Mouse (Mus musculus): ENCODE results near the gene Nectin3. TPM values are rescaled to one million over a fixed set of nuclear protein-coding genes. Genes with fewer than 3 reads are reported as not detected.

Gene Nectin3
- polyA plus RNA-seq, 1 experiment from 2014 or later, result 28.9 TPM

DNA sequence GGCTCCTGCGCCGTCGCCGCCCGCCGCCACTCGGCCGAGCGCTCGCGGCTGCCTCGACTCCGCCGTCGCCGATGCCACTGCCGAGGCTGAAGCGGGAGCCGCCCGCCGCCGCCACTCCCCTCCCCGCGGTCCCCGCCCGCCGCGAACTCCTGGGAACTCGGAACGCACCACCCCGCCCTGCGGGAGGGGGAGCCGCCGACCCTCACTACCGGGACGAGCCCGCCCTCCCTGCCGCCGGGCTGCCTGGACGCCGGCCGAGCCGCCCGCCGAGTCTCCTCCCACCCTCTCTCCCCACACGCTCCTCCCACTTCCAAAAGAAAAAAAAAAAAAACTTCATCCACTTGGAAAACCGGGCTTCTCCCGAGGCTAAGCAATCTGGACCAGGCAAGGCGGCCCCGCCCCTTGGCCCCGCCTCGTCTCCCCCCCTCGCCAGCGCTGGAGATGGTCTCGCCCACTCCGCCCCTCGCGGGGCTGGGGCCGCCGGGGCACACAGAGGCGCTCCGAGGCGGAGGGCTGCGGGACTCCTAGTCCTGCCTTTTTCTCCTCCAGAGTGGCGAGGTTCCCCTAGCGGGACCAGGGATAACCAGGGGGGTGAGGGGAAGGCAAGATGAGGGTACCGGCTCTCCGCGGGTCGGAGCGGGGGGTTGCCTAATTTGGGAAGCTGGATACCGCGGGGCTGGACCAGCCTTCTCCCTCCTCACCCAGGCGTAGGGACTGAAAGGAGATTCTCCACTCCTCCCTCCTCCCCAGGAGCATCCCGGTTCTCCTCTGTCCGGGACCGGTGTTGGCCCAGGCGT, 1.2 kb downstream of the Nectin3 start:
- under 1% methylated on average over 54 of the region's 78 CpGs for WGBS
- Histone ChIP-seq H3K9ac (peak overlapping the region; percentile 96), H3K9me3 (no peaks in the 10 kb centered on the region), H3K27ac (peak overlapping the region; percentile 94), H3K4me1 (peaks cover 22% of the 10 kb centered on the region), H3K4me2 (replicated peaks) (peak overlapping the region; percentile 86), H3K36me3 (peaks cover 1% of the 10 kb centered on the region; the same call in 1 of the 2 replicates), H3K27me3 (peaks cover 13% of the 10 kb centered on the region), H3K4me3 (peak overlapping the region; percentile 89)
- peak; percentile 98 for ATAC-seq (ENCODE audit: low FRiP score, low read depth)

DNA sequence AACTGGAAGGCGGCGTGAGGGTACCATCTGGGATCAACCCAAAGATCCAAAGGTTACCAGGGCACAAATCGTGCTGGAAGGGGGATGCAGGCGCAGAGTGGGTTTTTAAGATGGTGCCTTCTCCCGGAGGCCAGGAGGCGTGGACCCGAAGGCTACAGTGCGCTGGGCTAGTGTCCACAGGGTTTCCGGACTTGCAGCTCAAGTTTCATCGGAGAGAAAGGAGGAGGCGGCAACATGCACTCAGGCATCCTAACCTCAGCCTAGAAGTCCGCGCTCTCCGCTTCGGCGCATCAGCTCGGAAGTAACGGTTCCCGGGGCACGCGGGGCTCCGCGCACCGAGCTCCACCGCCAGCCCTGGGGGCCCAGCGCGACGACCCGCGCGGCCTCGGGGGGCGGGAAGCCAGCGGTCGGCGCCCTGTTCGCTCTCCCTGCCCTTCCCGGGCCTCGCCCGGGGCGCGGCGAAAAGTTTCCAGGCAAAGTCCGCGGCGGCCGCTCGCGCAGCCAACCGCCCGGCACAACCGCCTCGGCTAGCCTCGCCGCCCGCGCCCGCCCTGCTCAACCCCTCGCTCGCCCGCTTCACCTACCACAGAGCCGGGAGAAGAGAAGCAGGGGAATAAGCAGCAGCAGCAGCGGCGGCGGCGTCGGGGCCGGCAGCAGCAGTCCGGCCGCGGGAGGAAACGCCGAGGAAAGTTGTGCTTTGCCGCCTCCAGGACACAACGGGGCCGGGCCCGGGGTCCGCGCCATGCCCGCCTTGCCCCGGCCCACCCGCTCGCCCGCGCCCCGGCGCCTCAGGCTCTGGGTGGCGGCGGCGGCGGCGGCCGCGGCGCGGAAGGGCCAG, 2.1 kb downstream of the Nectin3 start:
- Histone ChIP-seq H3K27me3 (peaks cover 13% of the 10 kb centered on the region), H3K4me1 (peaks cover 22% of the 10 kb centered on the region), H3K4me2 (replicated peaks) (peak overlapping the region; percentile 86), H3K36me3 (peaks cover 3% of the 10 kb centered on the region; the same call in 1 of the 2 replicates), H3K9me3 (no peaks in the 10 kb centered on the region), H3K9ac (peak overlapping the region; percentile 96), H3K4me3 (peak overlapping the region; percentile 89), H3K27ac (peak overlapping the region; percentile 94)
- under 1% methylated on average over 87 of the region's 96 CpGs for WGBS
- peak; percentile 25 for ATAC-seq (ENCODE audit: low FRiP score, low read depth)

DNA sequence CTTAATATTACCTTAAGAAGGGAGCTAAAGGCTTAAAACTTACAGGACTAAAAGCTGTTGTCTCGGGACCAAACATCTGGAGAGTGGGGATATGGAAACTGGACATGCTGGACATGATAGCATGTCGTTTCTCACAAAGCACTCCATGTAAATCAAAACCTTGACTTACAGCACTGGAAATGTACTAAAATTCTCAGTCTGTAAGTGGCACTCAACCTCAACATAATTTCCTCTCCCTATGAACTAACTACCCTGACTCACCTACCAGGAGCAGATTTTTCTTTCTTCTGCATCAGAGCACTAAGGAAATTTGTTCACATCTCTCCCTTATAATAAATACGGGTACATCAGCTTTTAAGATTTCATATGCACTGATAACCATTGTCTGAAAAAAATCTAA, 3.1 kb downstream of the Nectin3 start:
- peaks cover 13% of the 10 kb centered on the region for H3K27me3 ChIP-seq
- H3K36me3 ChIP-seq, result peaks cover 3% of the 10 kb centered on the region; the same call in 1 of the 2 replicates
- peaks cover 22% of the 10 kb centered on the region for H3K4me1 ChIP-seq
- peak overlapping the region; percentile 86 for H3K4me2 ChIP-seq (replicated peaks)
- peak overlapping the region; percentile 89 for H3K4me3 ChIP-seq
- 21% methylated on average over 3 of the region's 3 CpGs for WGBS
- ATAC-seq (ENCODE audit: low FRiP score, low read depth), result no peak
- peak overlapping the region; percentile 96 for H3K9ac ChIP-seq
- no peaks in the 10 kb centered on the region for H3K9me3 ChIP-seq
- no peak overlapping the region for H3K27ac ChIP-seq

DNA sequence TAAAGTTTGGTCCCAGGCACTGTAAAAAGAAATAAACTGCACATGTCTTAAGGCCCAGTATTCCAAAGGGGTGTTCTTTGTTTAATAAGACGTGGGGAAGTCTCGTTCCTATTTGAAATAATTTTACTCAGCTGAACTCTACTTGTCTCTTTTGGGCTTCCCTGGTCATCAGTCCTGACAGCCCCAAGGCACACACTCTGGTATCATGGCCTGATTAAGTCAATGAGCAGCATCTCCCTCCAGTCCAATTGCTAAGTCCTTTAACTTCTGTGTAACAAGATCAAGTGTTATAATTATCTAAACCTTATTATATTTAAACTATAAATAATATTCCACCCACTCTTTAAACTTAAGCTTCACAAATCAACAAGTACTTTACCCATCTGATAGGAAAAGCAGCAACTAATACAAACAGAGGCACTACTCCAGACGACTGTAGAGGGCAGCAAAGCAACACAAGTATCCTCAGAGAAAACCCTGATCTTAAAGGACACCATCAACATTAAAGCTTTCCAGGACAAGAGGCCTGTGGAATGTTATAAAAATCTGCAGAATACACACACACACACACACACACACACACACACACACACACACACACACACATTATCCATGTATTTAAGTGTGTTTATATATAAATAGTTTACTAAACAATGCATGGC, 10.8 kb downstream of the Nectin3 start:
- no peak overlapping the region for H3K9ac ChIP-seq
- 56% methylated on average over 3 of the region's 3 CpGs for WGBS
- no peak overlapping the region for H3K27ac ChIP-seq
- no peak overlapping the region for H3K4me3 ChIP-seq
- ATAC-seq (ENCODE audit: low FRiP score, low read depth), result peak; percentile 44
- no peaks in the 10 kb centered on the region for H3K4me1 ChIP-seq
- H3K4me2 ChIP-seq (replicated peaks), result no peak overlapping the region
- H3K27me3 ChIP-seq, result no peaks in the 10 kb centered on the region
- no peaks in the 10 kb centered on the region for H3K9me3 ChIP-seq
- H3K36me3 ChIP-seq, result peaks cover 3% of the 10 kb centered on the region; the same call in 1 of the 2 replicates

DNA sequence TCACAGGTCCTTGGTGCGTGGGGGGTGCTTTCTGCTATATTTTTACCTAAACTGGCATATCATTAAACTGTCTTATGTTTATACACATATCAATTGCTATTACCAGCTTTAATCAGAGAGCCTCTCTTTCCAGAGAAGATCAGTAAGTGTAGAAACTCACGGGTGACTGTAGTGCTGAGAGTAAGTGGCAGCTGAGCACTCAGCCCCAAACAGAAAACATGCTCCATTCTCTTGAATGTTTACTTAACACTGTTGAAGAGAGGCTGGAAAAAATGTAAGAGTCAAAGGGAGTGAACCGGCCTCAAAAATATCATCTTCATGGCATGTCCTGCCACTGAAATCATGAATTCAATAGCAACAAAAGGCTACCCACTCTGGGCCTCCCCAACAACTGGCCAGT, 21.0 kb downstream of the Nectin3 start:
- Histone ChIP-seq H3K36me3 (no peaks in the 10 kb centered on the region), H3K27ac (no peak overlapping the region), H3K9ac (no peak overlapping the region), H3K27me3 (no peaks in the 10 kb centered on the region), H3K9me3 (peaks cover 4% of the 10 kb centered on the region; the same call in 1 of the 2 replicates), H3K4me3 (no peak overlapping the region), H3K4me1 (no peaks in the 10 kb centered on the region), H3K4me2 (replicated peaks) (no peak overlapping the region)
- WGBS, result 86% methylated on average over 3 of the region's 3 CpGs
- no peak for ATAC-seq (ENCODE audit: low FRiP score, low read depth)

DNA sequence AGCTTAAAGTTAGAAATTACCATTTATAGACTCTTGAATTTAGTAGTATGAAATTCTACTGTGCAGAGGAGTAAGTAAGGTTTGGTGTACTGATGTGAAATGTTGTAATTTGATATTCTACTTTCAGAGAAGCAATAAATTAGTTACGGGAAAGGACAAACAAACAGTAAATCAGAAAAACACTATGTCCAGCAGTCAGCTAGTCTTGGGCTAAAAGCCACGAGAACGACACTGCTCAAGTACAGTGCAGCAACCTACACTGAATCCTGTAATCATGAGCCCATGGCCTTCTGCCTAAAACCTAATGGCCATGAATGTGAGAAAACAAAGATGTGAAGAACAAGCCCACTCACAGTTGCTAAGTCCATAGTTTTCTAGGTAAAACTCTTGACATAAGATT, 46.9 kb downstream of the Nectin3 start:
- Histone ChIP-seq H3K27ac (no peak overlapping the region), H3K36me3 (peaks cover 22% of the 10 kb centered on the region), H3K4me2 (replicated peaks) (no peak overlapping the region), H3K4me3 (no peak overlapping the region), H3K4me1 (no peaks in the 10 kb centered on the region), H3K9ac (no peak overlapping the region), H3K9me3 (no peaks in the 10 kb centered on the region), H3K27me3 (no peaks in the 10 kb centered on the region)
- 50% methylated on average over 3 of the region's 3 CpGs for WGBS
- ATAC-seq (ENCODE audit: low FRiP score, low read depth), result no peak

DNA sequence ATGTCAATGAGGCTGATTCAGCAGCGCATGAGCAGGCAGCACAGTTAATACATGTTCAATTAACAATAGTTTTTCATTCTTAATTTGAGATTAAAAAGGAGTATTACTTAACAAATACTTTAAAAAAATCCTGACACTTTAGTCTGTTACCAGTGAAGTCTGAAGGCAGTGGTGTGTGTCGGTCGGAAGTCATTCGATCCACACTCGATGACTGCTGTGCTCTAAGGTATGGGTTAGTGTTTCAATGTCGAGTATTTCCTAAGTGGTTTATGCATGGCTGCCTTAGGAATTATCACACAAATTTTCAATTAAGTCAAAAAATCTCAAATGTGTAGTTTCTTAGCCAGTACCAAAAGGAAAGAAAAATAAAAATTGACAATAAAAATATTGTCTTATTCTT, 49.3 kb downstream of the Nectin3 start:
- H3K4me2 ChIP-seq (replicated peaks), result no peak overlapping the region
- no peaks in the 10 kb centered on the region for H3K4me1 ChIP-seq
- 93% methylated on average over 6 of the region's 6 CpGs for WGBS
- no peak overlapping the region for H3K9ac ChIP-seq
- no peak for ATAC-seq (ENCODE audit: low FRiP score, low read depth)
- H3K4me3 ChIP-seq, result no peak overlapping the region
- no peaks in the 10 kb centered on the region for H3K9me3 ChIP-seq
- peaks cover 14% of the 10 kb centered on the region for H3K36me3 ChIP-seq
- no peaks in the 10 kb centered on the region for H3K27me3 ChIP-seq
- no peak overlapping the region for H3K27ac ChIP-seq

DNA sequence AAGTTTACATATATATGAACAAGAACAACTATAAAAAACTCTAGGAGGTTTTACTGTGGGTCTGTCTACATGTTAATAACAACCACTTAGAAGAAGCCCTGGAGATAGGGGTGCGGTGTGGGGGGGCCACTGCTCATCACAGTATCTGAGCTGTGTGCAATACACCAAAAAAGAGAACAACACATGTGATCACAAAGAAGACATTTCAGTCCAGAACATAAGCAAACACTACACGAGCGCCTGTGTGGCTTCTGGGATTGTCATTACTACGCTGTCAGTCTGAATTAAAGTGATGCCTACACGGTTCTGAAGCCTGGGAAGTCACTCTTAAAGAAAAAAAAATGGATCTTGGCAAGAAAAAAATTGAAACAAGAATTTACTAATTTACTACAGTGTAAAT, 67.0 kb downstream of the Nectin3 start:
- no peak overlapping the region for H3K27ac ChIP-seq
- H3K9ac ChIP-seq, result no peak overlapping the region
- H3K9me3 ChIP-seq, result no peaks in the 10 kb centered on the region
- H3K4me1 ChIP-seq, result no peaks in the 10 kb centered on the region
- ATAC-seq (ENCODE audit: low FRiP score, low read depth), result no peak
- H3K27me3 ChIP-seq, result no peaks in the 10 kb centered on the region
- 83% methylated on average over 5 of the region's 5 CpGs for WGBS
- no peak overlapping the region for H3K4me2 ChIP-seq (replicated peaks)
- peaks cover 15% of the 10 kb centered on the region for H3K36me3 ChIP-seq
- H3K4me3 ChIP-seq, result no peak overlapping the region

DNA sequence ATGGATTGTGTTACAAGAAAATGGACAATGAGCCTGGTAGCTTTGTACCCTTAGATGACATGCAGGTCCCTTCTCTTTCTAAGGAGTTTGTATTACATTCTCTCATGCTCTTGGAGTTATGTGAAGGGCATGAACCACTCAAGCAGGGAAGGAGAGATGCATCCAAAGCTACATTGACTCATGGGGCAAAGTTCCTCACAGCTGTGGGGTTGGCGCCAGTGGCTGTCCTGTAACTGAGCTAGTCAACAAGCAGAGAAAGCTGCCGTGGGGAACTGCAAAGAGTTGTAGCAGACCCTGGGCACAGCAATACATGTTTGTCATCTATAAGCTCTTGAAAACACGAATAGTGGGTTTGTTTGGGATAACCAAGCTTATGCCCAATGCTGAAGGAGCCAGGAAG, 82.1 kb downstream of the Nectin3 start:
- Histone ChIP-seq H3K4me3 (no peak overlapping the region), H3K4me1 (no peaks in the 10 kb centered on the region), H3K9ac (no peak overlapping the region), H3K27me3 (no peaks in the 10 kb centered on the region), H3K9me3 (peaks cover 3% of the 10 kb centered on the region; the same call in 1 of the 2 replicates), H3K4me2 (replicated peaks) (no peak overlapping the region), H3K27ac (no peak overlapping the region), H3K36me3 (peaks cover 9% of the 10 kb centered on the region)
- no peak for ATAC-seq (ENCODE audit: low FRiP score, low read depth)
- WGBS, result 90% methylated on average over 3 of the region's 3 CpGs

DNA sequence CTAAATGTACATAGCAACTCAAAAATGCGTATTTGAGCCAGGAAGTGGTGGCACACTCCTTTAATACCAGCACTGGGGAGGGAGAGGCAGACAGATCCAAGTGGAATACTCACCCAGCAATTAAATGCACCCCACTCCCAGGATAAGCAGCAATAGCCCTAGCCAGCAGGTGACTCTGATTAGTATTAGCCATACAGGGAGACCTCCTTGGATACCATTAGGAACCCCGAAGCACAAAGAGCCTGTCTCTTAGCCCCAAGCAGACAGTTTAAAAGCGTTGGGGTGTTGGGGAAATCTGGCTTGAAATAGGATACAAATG, 87.6 kb downstream of the Nectin3 start:
- Histone ChIP-seq H3K4me3 (no peak overlapping the region), H3K27me3 (no peaks in the 10 kb centered on the region), H3K4me2 (replicated peaks) (no peak overlapping the region), H3K9me3 (no peaks in the 10 kb centered on the region), H3K27ac (no peak overlapping the region), H3K9ac (0 out of 2 replicates have a peak overlapping the region, but pooled peaks have one; percentile 13), H3K36me3 (no peaks in the 10 kb centered on the region), H3K4me1 (0 out of 2 replicates have a peak, but pooled peaks cover 5% of the 10 kb centered on the region)
- 64% methylated on average over 3 of the region's 3 CpGs for WGBS
- no peak for ATAC-seq (ENCODE audit: low FRiP score, low read depth)

DNA sequence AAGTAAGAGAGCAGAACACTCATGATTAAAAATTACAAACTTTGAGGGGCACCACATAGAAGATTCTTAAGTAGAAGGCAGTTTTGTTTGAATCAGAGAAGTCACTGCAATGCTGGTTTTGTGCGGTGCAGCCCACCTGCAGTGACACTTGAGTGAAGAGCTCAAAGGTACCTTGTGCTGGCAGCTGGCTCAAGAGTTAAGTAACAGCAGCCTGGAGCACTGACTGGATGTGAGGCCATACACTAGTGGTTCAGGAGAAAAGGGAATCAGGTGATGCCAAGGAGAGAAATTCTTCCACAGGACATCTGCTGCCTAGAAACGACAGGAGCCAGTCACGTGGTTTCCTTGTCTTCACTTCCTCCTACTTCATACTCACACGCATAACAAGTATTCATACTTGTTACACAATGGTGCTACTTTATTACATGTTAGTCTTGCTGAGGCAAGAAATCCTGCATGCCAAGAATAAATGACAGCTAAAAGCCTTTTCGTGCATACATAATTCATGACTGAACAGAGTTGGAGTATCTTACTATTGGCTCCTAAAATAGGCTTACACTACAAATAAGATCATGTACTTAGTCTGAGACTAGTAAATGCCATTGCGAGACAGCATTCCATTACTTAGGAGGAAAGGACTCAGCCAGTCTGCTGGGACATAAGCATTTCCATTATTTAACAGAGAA, 88.1 kb downstream of the Nectin3 start:
- H3K27me3 ChIP-seq, result no peaks in the 10 kb centered on the region
- no peak overlapping the region; the same call in 1 of the 2 replicates for H3K27ac ChIP-seq
- no peaks in the 10 kb centered on the region for H3K9me3 ChIP-seq
- no peaks in the 10 kb centered on the region for H3K36me3 ChIP-seq
- 81% methylated on average over 6 of the region's 6 CpGs for WGBS
- ATAC-seq (ENCODE audit: low FRiP score, low read depth), result no peak
- H3K9ac ChIP-seq, result no peak overlapping the region
- 0 out of 2 replicates have a peak, but pooled peaks cover 5% of the 10 kb centered on the region for H3K4me1 ChIP-seq
- H3K4me3 ChIP-seq, result no peak overlapping the region
- H3K4me2 ChIP-seq (replicated peaks), result no peak overlapping the region
